Mouse (Mus musculus): ENCODE measurements at regions not wholly inside any gene's neighbourhood (a gene's known extent, or its start where the extent isn't known, plus 50 kb on each side); places are given as distances from the start of the nearest gene placed in this dataset.

DNA sequence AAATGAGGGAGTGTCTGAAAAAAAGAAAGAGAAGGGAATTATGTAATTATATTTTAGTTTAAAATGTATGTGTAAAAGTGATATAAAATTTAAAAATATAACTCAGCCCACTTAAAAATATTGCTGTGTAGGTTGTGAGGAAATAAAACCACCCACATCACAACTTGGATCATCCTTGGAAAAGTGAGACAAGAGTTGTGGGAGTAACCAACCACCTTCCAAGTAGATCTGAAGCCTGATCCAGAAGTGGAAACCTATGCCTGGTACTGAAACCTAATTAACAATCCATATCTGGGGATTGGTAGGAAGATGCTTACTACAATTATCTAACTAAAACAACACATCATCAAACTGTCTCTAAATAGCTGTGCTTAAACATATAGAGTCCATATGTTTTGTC is 743.1 kb downstream of the Stim2 start:
- no peak for DNase-seq (ENCODE audit: extremely low read depth, low read depth, low spot score)
- Histone ChIP-seq H3K36me3 (ENCODE audit: control insufficient read depth, insufficient read depth, low read length) (no peaks in the 10 kb centered on the region), H3K27me3 (ENCODE audit: control insufficient read depth, insufficient read depth, low read length) (no peaks in the 10 kb centered on the region), H3K79me2 (ENCODE audit: control insufficient read depth, insufficient read depth, low read length) (no peaks in the 10 kb centered on the region), H3K4me1 (ENCODE audit: control insufficient read depth, insufficient read depth, low read length) (no peaks in the 10 kb centered on the region), H3K27ac (replicated peaks; ENCODE audit: insufficient read depth, low read depth, low read length) (no peak overlapping the region), H3K9ac (ENCODE audit: low read depth, low read length) (no peak overlapping the region), H3K4me3 (ENCODE audit: insufficient read depth, low read depth, low read length) (no peak overlapping the region)
- TF ChIP-seq CTCF (IDR thresholded peaks at IDR 0.05; ENCODE audit: low read depth, low read length) (no peak), POLR2A (IDR thresholded peaks at IDR 0.05; ENCODE audit: extremely low read depth, insufficient read depth, low read length) (no peak)

DNA sequence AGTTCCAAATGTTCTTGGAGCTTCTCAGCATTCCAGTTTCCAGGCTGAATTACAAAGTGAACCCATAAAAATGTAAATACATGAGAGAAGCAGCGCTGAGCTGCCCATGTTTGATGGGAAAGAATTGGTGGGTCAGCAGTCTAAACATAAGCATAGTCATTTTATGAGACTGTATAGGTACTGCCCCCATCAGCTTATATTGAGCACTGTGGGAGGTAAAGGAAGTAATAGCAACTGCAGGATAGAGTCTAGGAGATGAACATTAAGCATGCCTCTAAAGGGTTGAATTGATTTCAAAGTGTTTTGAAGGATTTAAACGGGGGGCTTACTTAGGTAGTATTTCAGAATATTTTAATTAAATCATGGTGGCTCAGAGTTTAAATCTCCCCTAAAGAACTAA is 748.7 kb downstream of the Stim2 start:
- no peak for DNase-seq (ENCODE audit: extremely low read depth, low read depth, low spot score)
- H3K9ac ChIP-seq (ENCODE audit: low read depth, low read length): no peak overlapping the region
- H3K4me1 ChIP-seq (ENCODE audit: control insufficient read depth, insufficient read depth, low read length): no peaks in the 10 kb centered on the region
- TF ChIP-seq POLR2A (IDR thresholded peaks at IDR 0.05; ENCODE audit: extremely low read depth, insufficient read depth, low read length) (no peak), CTCF (IDR thresholded peaks at IDR 0.05; ENCODE audit: low read depth, low read length) (no peak)
- no peaks in the 10 kb centered on the region for H3K79me2 ChIP-seq (ENCODE audit: control insufficient read depth, insufficient read depth, low read length)
- H3K27ac ChIP-seq (replicated peaks; ENCODE audit: insufficient read depth, low read depth, low read length): no peak overlapping the region
- H3K36me3 ChIP-seq (ENCODE audit: control insufficient read depth, insufficient read depth, low read length): no peaks in the 10 kb centered on the region
- no peaks in the 10 kb centered on the region for H3K27me3 ChIP-seq (ENCODE audit: control insufficient read depth, insufficient read depth, low read length)
- 73% methylated on average over 2 of the region's 2 CpGs for WGBS
- no peak overlapping the region for H3K4me3 ChIP-seq (ENCODE audit: insufficient read depth, low read depth, low read length)

DNA sequence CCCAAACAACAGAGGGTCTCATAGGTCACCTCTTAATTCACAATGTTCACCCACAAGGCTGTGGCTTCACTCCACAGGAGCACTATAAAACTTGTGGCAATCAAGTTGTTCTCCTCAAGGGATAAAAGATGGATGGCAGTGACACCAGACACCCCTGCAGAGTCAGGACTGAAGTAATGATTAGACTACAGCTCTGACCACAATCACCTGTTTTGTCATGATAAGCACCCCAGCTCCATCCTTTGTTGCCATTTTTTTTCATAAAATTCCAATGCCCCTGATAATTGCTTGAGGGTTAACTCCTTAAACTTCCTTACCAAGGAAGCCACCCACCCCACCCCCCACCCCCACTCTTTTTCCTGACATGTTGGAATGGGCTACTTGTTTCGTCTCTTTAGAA is 755.1 kb downstream of the Stim2 start:
- H3K36me3 ChIP-seq (ENCODE audit: control insufficient read depth, insufficient read depth, low read length): no peaks in the 10 kb centered on the region
- WGBS: 68% methylated on average over 1 of the region's 1 CpGs
- H3K79me2 ChIP-seq (ENCODE audit: control insufficient read depth, insufficient read depth, low read length): no peaks in the 10 kb centered on the region
- H3K27ac ChIP-seq (replicated peaks; ENCODE audit: insufficient read depth, low read depth, low read length): no peak overlapping the region
- no peak for DNase-seq (ENCODE audit: extremely low read depth, low read depth, low spot score)
- no peak overlapping the region for H3K9ac ChIP-seq (ENCODE audit: low read depth, low read length)
- H3K27me3 ChIP-seq (ENCODE audit: control insufficient read depth, insufficient read depth, low read length): no peaks in the 10 kb centered on the region
- H3K4me1 ChIP-seq (ENCODE audit: control insufficient read depth, insufficient read depth, low read length): no peaks in the 10 kb centered on the region
- TF ChIP-seq CTCF (IDR thresholded peaks at IDR 0.05; ENCODE audit: low read depth, low read length) (no peak), POLR2A (IDR thresholded peaks at IDR 0.05; ENCODE audit: extremely low read depth, insufficient read depth, low read length) (no peak)
- H3K4me3 ChIP-seq (ENCODE audit: insufficient read depth, low read depth, low read length): no peak overlapping the region

DNA sequence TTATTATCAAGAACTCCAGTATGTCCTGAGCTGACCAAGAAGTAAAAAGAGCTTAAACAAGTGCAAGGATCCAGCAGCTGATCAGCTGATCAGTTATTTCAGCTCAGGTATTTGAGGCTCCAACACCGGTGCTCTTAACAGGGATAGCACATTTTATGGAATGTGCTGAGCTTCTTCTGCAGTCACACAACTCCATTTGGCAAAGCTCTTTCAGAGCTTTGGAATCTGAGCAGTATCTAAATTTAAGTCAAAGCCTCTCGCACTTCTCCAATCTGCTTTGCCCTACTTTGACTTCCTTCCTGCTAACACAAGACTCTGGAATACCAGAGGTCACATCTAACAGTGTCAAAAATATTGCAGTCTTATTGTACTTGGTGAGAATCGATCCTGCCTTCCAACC is 761.4 kb downstream of the Stim2 start:
- 73% methylated on average over 3 of the region's 3 CpGs for WGBS
- Histone ChIP-seq H3K4me3 (ENCODE audit: insufficient read depth, low read depth, low read length) (no peak overlapping the region), H3K27me3 (ENCODE audit: control insufficient read depth, insufficient read depth, low read length) (no peaks in the 10 kb centered on the region), H3K4me1 (ENCODE audit: control insufficient read depth, insufficient read depth, low read length) (no peaks in the 10 kb centered on the region), H3K79me2 (ENCODE audit: control insufficient read depth, insufficient read depth, low read length) (no peaks in the 10 kb centered on the region), H3K27ac (replicated peaks; ENCODE audit: insufficient read depth, low read depth, low read length) (no peak overlapping the region), H3K36me3 (ENCODE audit: control insufficient read depth, insufficient read depth, low read length) (no peaks in the 10 kb centered on the region), H3K9ac (ENCODE audit: low read depth, low read length) (no peak overlapping the region)
- no peak for TF ChIP-seq POLR2A (IDR thresholded peaks at IDR 0.05; ENCODE audit: extremely low read depth, insufficient read depth, low read length)
- TF ChIP-seq CTCF (IDR thresholded peaks at IDR 0.05; ENCODE audit: low read depth, low read length): no peak
- DNase-seq (ENCODE audit: extremely low read depth, low read depth, low spot score): no peak

DNA sequence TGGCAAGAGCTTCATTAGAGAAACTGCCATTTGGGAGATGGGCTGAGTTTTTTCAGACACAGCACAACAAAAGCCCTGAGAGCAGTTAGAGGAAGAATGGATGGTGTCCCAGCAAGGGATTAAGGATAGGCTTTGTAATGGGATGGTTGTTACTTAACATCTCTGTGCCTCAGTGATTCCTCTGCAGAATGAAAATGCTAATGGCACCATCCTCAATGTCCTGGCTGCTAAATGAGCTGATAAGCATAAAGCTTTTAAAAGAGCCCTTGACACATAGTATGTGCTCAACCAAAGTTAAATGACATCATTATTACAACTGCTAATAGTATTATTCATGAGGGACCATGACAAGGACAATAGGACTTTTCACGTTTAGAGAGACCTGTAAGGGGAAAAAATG is 764.7 kb downstream of the Stim2 start:
- Histone ChIP-seq H3K4me1 (ENCODE audit: control insufficient read depth, insufficient read depth, low read length) (no peaks in the 10 kb centered on the region), H3K4me3 (ENCODE audit: insufficient read depth, low read depth, low read length) (no peak overlapping the region), H3K79me2 (ENCODE audit: control insufficient read depth, insufficient read depth, low read length) (no peaks in the 10 kb centered on the region), H3K9ac (ENCODE audit: low read depth, low read length) (no peak overlapping the region), H3K27me3 (ENCODE audit: control insufficient read depth, insufficient read depth, low read length) (no peaks in the 10 kb centered on the region), H3K27ac (replicated peaks; ENCODE audit: insufficient read depth, low read depth, low read length) (no peak overlapping the region), H3K36me3 (ENCODE audit: control insufficient read depth, insufficient read depth, low read length) (no peaks in the 10 kb centered on the region)
- DNase-seq (ENCODE audit: extremely low read depth, low read depth, low spot score): no peak
- TF ChIP-seq POLR2A (IDR thresholded peaks at IDR 0.05; ENCODE audit: extremely low read depth, insufficient read depth, low read length) (no peak), CTCF (IDR thresholded peaks at IDR 0.05; ENCODE audit: low read depth, low read length) (no peak)
- 59% methylated on average over 1 of the region's 1 CpGs for WGBS

DNA sequence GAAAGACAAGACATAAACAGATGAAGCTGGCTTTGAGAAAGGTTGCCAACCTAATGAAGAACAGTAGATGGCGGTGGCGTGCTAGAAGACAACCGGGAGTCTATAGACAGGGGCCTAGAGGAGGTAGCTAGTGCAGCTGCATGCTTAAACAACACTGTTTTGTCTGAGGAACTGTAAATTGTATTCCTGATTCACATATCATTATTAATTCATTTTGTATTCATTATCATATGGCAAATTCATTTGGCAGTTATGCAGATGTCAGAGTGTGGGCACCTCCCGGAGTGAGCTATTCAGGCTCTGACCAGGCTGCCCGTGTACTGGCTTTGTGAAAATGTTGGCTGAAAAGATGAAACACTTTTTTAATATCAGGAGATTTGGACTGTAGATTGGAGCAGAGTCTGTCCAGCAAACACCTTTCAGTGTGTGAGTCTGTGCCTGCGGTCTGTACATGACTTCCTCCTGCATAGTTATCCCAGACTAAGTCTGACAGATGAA is 798.7 kb downstream of the Stim2 start:
- no peaks in the 10 kb centered on the region for H3K27me3 ChIP-seq (ENCODE audit: control insufficient read depth, insufficient read depth, low read length)
- peak; percentile 3 for DNase-seq (ENCODE audit: extremely low read depth, low read depth, low spot score)
- TF ChIP-seq CTCF (IDR thresholded peaks at IDR 0.05; ENCODE audit: low read depth, low read length) (no peak), POLR2A (IDR thresholded peaks at IDR 0.05; ENCODE audit: extremely low read depth, insufficient read depth, low read length) (no peak)
- no peaks in the 10 kb centered on the region for H3K4me1 ChIP-seq (ENCODE audit: control insufficient read depth, insufficient read depth, low read length)
- no peak overlapping the region for H3K4me3 ChIP-seq (ENCODE audit: insufficient read depth, low read depth, low read length)
- WGBS: 51% methylated on average over 6 of the region's 6 CpGs
- H3K36me3 ChIP-seq (ENCODE audit: control insufficient read depth, insufficient read depth, low read length): no peaks in the 10 kb centered on the region
- no peak overlapping the region for H3K9ac ChIP-seq (ENCODE audit: low read depth, low read length)
- no peak overlapping the region for H3K27ac ChIP-seq (replicated peaks; ENCODE audit: insufficient read depth, low read depth, low read length)
- no peaks in the 10 kb centered on the region for H3K79me2 ChIP-seq (ENCODE audit: control insufficient read depth, insufficient read depth, low read length)
